Mouse (Mus musculus): ENCODE measurements around the gene Cdkl3.
"Not testable (repeated sequence)": the region's sequence is repeated elsewhere in the genome, so short reads cannot be mapped to it uniquely, and the experiment has no call there.

The Cdkl3 gene

DNA sequence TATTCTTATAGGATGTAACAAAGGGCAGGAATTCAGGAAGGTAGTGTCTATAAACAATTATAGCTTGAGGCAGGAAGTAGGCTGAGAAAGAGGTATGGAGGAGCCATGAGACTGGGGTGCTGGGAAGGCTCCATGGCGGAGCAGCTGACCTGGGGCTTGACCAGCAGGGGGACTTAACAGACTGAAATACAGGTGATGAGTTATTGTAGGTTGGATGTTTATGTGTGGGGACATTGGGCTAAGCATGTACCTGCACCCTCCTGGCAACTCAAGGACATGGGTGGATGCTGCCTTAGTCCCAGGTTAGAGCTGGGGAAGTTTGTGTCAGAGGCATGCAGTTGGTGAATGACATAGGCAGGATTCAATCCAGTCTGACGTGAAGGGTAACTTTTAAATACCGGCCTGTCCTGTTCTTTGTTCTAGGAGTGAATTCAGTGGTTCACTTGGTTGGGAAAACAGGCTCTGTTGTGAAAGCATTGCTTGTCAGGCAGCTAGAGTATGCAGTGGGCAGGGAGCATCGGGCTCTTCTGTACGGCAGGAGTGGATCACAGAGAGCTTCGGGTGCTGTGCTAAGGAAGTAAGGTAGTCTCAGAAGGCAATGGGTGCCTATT is 72.8 kb downstream of the Cdkl3 start:
- DNase-seq (ENCODE audit: low spot score in 2 of 2) = no peak

DNA sequence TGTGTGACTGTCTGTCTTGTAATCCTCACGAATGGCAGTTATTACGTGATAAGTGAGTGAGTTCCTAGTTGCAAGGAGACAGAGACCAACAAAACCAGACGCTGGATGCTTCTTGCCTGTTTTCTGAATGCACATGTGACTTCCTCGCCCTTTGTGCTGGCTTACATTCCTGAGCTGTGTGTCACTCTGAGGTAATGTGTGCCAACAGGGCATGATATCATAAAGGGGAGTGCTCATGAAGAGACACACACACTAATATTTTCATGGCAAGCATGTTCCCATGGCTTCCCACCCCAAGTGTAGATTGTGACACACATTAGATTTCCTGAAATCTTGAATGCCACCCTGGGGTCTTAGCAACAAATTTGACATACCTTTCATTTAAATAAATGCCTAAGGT is 73.9 kb downstream of the Cdkl3 start:
- DNase-seq (ENCODE audit: low spot score in 2 of 2) = no peak

DNA sequence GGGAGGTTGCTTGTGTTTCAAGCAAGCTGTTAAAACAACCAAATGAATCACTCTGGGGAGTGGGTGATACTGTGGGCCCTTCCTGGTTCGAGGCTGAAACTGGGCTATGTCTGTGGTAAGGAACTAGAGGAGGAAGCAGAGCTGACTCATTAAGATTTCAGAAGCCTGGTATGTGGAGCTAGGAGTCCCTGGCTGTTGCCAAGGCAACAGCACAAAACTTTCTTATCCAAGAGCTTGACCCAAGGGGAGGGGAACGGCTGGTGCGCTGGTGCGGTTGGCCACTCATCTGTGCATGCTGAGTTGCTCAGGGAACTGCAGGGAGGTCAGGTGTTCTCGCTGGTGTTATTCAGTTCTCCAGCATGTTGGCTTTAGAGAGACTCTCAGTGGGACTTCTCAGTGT is 76.0 kb downstream of the Cdkl3 start:
- no peak for DNase-seq (ENCODE audit: low spot score in 2 of 2)

DNA sequence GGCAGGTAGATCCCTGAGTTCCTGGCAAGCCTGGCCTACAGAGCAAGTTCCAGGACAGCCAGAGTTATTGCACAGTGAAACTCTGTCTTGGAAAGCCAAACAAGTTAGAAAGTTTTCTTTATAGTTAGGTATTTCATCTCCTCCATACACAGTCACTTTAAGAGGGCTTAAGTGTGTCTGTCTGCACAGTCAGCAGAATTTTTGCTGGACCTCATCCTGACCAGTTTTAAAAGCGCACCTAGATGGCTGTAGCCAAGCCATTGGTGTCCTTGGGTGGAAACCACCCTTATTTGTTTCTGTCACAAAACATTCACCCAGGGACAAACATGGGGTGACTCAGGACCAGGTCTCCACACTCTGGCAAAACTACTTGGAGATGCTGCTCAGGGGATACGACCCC is 76.6 kb downstream of the Cdkl3 start:
- DNase-seq (ENCODE audit: low spot score in 2 of 2) = no peak

DNA sequence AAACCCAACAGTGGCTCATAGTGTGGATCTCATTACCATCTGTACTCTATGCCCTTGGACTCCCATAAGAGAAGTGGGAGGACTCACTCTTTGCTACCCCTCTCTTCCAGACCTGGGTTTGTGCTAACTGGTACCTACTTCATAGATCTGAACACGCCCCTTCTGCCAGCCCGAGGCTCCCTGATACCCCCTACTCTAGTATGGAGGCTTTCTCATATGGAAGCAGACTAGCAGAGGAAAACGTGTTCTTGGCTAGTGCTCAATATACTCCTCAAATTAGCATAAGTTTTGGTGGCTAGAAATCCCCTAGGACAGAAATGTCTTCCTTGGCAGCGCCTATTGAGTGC is 81.8 kb downstream of the Cdkl3 start:
- DNase-seq (ENCODE audit: low spot score in 2 of 2) = no peak

DNA sequence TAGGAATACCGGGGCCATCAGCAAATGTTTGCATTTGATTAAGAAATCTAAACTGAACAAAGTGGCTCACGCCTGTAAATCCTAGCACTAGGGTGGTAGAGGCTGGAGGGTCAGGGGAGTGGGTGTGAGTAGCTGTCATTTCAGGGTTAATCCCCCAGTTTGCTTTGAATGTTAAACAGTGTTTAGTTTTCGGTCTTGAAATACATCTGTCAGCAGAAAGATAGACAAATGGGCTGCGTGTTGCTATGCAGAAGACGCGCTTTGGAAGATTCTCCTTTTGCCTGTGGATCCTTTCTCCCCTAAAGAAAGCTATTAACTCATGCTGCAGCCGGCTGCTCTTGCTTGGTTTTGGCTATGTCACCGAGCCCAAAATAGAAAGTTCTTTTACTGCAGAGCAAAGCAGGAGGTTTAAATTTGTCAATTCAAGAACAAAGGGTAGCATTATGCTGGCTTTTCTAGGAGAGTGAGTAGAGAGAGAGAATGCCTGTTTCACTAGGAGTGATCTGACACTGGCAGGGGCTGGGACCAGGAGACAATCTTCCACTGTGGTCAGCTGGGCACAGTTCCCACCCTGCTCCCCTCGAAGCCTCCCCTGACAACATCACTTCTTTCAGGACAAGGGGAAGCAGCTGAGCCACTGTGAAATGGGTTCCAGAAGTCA is 82.3 kb downstream of the Cdkl3 start:
- no peak for DNase-seq (ENCODE audit: low spot score in 2 of 2)

DNA sequence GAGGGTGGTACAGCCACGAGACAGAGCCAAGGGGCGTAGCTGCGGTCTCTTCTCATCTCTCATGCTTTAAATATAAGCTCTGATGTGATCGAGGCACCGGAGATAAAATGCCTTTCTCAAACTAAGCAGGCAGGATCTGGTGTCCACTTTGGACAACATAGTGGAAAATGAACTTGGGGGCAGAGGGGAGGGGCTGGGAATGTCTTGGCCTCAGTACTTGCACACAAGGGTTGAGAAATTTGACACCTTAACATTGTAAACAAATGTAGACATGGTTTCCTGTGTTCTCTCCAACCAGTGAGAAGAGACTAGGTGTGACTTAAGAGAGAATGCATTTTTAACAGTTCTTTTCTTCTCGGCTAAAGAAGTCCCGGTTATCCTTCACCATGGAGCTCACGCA is 85.3 kb downstream of the Cdkl3 start:
- DNase-seq (ENCODE audit: low spot score in 2 of 2) = no peak

DNA sequence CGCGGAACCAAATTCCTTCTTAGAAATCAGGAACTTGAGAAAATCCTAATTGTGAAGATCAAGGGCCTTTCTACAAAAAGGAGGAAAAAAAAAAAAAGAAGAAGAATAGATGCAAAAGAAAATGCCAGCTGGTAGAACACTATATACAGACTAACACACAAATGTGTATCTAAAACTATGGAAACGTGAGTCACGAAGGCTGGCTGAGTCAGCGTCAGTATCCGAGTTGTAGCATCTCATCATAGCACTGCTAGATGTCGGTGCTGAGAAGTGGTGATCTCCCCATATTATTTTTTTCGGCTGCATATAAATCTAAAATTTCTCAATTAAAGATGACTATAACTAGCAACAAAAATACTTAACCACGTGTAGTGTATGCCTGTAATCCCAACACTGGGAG is 87.2 kb downstream of the Cdkl3 start:
- DNase-seq (ENCODE audit: low spot score in 2 of 2) = no peak

DNA sequence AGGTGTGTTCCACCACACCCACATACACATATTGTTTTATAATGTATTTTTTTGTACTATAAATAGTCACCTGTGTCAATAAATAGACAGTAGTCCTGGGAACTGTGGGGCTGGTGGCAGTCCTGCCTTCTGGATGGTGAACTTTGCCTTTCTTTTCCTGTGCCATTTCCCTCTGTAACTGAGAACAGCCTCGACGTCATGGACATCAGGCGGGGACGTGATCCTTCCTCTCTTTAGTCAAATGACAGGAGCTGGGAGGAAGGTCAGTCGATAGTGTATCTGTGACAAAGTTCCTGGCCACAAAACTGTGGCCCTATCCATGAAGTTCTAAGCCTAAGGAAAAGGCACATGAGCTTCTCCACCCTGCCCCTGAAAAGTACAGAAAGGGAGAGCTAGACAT is 90.5 kb downstream of the Cdkl3 start:
- DNase-seq (ENCODE audit: low spot score in 2 of 2) = no peak

DNA sequence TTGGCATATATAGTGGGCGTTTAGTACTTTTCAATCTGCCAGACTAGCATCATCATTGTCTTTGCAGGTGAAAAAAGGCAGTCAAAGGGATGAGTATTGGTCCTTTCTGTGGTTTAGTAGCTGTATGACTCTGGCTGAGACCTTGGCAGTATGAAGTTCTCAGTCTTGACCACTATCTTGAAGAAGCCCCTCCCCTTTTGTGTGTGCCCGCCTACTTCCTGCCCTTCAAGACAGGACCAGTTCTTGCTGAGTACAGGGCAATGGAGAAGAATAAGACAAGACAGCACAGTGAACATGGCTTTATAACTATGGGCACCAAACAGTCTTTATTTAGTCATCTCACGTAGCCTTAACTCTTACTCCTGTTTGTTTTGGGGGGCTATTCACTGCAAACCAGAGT is 93.0 kb downstream of the Cdkl3 start:
- no peak for DNase-seq (ENCODE audit: low spot score in 2 of 2)

DNA sequence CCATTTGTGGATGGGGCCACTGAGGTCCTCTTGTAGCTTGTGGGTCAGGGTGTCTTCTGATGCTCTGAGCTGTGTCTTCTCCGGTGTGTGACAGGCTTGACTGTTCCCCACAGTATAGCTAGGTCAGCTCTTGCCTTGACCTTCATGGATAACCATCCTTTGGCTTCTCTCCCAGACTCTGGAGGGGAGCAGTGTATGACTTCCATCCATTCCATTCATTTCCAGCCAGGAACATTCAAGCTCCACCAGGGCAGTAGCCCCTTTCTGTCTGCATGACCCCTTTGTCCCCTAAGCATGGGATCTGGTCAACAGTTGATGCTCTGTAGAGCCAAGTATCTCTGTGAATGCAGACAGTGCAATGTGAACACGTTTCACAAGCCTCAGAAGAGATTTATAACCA is 93.6 kb downstream of the Cdkl3 start:
- DNase-seq (ENCODE audit: low spot score in 2 of 2) = no peak

DNA sequence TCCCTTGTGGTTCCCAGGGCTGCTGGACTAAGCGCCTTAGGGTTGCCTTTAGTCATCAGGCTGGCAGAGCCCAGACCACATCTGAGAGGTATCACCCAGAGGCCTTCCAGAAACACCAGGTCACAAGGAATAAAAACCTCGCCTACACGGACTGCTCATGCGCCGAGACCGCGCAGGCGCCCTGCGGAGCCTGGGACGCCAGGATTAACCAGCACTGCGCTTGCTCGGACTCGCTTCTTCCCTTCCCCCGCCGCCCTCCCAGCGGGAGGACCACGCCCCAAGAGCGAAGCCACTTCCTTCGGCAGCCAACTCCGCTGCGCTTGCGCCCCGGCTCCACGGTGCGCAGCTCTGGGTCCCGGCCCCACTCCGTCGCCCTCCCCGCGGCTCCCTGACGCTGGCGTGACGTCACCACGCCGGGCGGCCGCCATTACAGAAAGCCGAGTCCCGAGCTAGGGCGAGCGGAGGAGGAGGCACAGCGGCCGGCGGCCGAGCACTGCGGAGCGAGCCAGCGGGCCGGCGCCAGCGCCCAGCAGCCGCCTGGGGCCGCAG is 94.5 kb downstream of the Cdkl3 start, which contains the start of gene Ppp2ca:
TSS of gene Ppp2ca (plus strand) at position 284 of the 549 bp plus-strand sequence.
- DNase-seq (ENCODE audit: low spot score in 2 of 2) = peak; percentile 97 to 98

DNA sequence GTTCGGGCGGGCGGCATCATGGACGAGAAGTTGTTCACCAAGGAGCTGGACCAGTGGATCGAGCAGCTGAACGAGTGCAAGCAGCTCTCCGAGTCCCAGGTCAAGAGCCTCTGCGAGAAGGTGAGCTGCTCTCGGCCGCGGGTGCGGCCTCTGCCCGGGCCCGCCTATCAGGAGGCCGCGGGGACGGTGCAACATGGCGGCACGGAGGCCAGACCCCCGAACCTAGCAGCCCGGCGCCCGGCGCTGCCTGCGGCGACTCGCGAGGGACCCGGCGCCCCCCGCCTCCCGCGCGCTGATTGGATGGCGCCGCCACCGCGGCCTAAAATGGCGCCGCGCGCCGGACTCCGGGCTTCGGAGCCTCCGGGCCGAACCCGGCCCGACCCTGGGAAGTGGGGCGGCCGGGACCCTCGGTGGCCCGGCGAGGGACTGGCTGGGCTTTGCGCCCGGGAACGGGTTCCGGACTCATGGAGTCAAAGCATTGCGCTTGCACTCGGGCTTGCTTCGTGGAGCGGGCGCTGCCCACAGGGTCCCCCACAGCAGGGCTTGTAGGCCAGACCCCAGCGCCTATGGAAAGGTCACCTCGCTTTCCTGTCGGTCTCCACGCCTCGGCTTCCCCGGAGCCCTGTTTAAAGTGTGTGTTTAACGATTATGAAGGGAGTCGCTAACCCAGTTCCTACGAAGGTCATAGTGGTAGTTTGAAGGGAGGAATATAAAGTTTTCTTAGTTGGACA is 95.2 kb downstream of the Cdkl3 start:
- peak; percentile 73 to 88 for DNase-seq (ENCODE audit: low spot score in 2 of 2)

DNA sequence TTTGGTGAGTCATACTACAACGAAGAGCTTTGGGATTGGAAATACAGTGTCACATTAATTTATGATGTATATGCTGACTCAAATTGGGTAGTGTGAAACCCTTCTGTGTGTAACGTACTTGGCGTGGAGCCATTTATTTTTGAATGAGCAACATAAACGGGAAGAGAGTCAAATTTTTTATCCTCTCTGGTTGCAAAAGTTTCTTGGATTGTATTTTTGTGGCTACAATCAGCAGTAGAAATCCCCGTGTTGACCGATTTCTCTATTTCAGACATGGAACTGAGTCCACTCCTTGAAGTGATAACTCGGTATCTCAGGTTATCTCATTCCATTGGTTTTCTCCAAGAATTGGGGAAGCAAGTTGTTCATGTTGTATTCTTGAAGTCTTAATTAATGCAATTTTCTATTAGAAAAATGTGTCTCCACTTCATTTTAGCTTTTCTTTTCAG is 95.8 kb downstream of the Cdkl3 start:
- DNase-seq (ENCODE audit: low spot score in 2 of 2) = no peak

DNA sequence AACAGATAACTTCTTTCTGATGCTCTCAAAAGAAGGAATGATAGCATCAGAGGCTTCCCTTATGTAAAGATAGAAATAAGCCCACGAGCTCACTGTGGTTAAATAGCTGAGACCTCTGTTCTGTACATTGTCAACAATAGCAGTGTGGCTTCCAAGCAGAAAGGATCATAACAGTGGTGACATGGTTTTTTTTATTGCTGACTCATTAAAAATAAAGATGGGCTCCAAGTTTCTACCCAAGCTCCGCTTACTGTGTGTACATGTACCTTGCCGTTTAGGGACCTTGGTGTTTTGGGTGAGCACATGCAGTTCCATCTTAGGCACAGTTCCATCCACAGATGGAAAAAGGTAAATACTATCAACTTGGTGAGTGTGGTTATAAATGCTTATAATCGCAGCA is 99.0 kb downstream of the Cdkl3 start:
- no peak for DNase-seq (ENCODE audit: low spot score in 2 of 2)

DNA sequence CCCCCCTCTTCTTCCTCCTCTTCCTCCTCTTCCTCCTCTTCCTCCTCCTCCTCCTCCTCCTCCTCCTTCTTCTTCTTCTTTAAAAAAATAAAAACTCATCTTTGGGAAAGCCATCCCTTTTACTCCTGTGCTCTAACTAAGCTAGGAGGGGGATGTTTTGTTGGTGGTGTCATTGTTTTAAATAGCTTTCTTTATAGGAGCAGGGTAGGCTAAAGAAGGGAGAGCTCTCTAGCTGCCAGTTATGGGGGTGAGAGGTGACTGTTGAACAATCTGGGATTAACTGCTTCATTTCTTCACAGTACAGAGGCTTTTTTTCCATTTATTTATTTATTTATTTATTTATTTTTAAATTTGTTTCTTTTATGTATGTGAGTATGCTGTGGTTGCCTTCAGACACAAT is 101.5 kb downstream of the Cdkl3 start:
- DNase-seq (ENCODE audit: low spot score in 2 of 2) = no peak

DNA sequence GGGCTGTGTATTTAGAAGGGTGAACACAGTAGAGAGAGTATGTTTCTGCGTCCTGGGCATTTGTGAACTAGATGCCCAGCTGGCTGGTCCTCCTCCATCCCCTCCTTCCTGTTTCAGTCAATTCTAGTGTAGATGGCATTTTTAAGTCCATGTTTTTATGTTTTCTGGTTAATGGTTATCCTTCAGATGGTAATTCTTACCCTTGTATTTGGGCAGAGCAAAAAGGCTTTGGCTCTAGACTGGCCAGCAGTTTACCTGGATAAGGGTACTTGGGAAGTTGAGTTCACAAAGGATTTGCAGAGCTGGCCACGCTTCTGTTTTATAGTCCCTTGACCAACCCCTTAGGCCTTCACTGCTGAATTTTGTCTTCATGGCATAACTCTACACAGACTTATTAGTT is 102.0 kb downstream of the Cdkl3 start:
- DNase-seq (ENCODE audit: low spot score in 2 of 2) = no peak

DNA sequence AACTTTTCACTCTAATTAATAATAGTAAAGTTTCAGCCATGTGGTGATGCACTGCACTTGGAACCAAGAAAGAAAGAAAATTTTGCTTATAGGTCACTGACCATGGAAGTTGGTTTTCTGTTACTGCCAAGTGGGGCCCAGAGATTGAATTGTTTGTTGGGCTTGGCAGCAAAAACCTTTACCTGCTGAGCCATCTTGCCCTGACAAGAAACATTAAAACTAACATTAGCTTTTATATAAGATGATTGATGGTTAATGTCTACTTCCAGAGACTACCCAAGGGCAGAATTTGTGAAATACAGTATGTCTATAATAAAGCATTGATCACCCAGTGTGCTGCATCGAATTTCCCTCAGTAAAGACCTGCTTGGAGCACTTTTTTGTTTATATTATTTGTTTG is 102.4 kb downstream of the Cdkl3 start:
- DNase-seq (ENCODE audit: low spot score in 2 of 2) = no peak

DNA sequence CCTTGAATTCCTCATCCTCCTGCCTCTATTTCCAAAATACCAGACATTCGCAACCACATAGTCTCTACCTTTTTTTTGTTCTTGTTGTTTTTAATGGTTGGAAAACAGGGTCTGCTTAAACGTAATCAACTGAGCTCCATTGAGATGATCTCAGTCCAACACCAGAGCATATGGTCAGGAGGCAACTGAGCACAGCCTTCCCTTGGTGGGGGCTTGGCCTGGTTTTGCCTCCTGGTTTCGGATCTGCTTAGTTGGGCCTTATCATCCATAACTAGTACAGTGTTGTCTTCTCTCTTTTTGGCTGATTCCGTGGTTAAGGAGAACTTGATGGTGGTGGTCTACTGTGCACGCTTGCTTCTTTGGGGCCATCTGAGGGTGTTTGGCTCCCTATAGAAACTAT is 104.8 kb downstream of the Cdkl3 start:
- DNase-seq (ENCODE audit: low spot score in 2 of 2) = no peak

DNA sequence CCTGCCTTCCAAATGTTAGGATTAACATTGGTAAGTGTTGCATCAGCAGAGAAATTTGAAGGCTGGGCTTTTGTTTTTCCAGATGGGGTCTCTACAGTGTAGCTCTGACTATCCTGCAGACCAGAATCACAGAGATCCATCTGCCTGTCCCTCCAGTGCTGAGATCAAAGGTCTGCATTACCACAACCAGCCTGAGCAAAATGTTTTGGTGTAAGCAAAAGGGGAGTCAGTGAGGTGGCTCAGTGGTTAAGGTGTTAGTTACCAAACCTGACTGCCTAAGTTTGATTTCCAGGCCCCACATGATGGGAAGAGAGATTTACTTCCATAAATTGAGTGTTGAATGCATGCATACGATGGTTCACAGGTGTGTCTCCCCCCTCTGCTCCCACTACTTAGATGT is 105.4 kb downstream of the Cdkl3 start:
- DNase-seq (ENCODE audit: low spot score in 2 of 2) = no peak

DNA sequence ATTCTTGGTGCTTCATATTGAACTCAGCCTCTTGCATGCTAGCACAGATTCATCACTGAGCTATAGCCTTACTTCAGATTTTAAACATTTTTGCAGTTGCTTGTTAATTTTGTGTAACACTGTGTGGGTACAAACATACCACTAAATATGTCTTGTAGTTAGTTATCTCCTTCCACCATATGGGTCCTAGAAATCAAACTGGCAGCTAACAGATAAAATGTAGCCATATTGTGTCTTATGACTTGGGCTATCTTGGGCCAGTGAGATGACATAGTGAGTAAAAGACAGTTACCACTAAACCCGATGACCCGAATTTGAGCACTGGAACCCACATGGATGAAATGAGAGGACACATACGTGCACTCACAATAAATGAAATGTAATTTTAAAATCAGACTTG is 111.5 kb downstream of the Cdkl3 start:
- DNase-seq (ENCODE audit: low spot score in 2 of 2) = no peak

DNA sequence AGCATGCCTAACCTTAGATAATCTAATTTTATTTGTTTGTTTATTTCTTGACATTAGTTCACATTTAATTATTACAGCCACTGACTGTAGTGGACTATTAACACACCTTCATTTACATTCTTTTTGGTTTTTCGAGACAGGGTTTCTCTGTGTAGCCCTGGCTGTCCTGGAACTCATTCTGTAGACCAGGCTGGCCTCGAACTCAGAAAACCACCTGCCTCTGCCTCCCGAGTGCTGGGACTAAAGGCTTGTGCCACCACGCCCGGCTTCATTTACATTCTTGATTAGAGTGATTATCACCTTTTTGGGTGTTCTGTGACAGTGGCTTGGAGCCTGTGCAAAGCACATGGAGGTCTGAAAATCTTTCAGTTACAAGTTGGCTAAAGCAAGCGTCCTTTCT is 112.1 kb downstream of the Cdkl3 start:
- not testable (repeated sequence) for DNase-seq (ENCODE audit: low spot score in 2 of 2)

DNA sequence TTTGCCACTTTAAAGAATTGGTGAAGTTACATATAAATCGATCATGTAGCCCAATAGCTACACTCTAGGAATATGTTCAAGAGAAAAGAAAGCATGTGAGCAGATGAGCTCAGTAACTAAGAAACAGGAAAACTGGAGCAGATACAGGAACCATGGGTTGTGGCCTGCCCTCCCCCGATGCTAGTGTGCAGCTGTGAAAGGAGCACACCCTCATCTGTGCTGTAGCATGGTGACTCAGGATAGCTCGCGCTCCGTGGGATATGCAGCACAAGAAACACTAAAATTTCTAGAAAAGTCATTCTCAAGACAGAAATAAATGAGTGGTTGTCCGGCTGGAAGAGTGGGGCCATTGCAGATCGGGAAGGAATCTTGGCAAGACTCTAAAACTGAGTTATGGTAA is 113.1 kb downstream of the Cdkl3 start:
- no peak for DNase-seq (ENCODE audit: low spot score in 2 of 2)

Data from spleen, postnatal 4 days (tissue).